Mouse (Mus musculus) cortical plate, adult 2 months (tissue): ENCODE results near the gene Prkaa2.

Source experiments
- CTCF ChIP-seq: fragments of 200-500 bp; IDR thresholded peaks from 2 replicates; pipeline ENCODE4 v1.5.1; 2011; ENCODE audit warnings: mild to moderate bottlenecking, control low read depth, low read length; ENCODE audit not compliant: insufficient read depth; ENCODE audit errors: extremely low read depth
- POLR2A ChIP-seq: fragments of 200-500 bp; IDR thresholded peaks from 2 replicates; pipeline ENCODE4 v1.6.1; 2011; ENCODE audit warnings: mild to moderate bottlenecking, low read length, control low read depth; ENCODE audit not compliant: insufficient read depth; ENCODE audit errors: extremely low read depth

DNA sequence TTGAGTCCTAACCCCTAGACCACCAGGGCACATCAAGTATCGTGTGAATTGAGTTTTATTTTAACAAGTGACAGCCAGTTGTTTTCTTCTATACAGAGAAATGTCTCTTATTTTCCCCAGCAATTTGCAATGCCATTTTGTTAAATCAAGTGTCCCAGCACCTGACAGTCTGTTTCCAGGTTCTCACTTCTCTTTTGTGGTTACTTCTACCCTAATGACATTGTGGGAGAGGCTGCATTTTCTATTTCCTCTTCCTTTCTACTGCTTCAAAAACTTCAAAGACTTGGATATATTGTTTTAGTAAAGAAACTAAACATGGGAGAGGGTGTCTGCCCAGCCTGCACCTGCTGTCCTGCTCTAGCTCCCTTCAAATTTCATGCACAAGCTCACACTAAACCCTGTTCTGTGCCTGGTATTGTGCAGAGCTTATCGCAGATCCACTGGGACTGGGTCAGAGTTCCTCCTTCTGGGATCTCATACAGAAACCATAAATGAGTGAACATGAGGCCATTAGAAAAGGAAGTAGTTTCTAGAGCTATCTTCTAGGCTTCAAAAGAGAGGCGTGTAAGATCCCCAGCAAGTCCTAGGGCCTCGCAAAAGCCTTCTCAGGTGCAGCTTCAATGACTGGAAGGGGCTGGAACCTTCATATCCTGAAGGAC, 102.2 kb downstream of the Prkaa2 start:
- no peak for TF ChIP-seq CTCF
- no peak for TF ChIP-seq POLR2A
